Mouse (Mus musculus): ENCODE results near the gene Alpi.

The Alpi gene

DNA sequence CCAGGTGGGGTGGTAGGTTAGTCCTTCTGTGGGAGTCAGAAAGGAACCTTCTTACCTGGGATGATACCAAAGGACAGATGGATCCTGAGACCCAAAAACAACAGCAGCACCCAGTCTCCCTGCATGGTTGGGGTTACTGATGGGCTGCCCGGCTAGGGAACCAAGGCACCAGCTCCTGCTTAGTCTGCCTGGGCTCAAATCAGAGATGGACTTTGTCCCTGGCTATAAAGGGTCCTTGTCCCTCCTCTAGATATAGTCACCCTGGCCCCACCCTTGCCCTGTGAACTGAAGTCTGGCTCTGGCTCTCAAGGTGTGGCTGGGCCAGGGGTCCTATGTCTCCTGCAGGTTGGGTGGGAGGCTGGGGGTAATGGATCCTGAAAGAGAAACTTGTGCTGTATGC lies at the start of gene Alpi:
TSS of gene Alpi (minus strand) at position 196 of the 400 bp plus-strand sequence.
- DNase-seq = no peak

- no peak for DNase-seq
These were observed 48.0 kb upstream of the Alpi start for GRCm38 (mm10) chr1:87149422-87149821.

DNA sequence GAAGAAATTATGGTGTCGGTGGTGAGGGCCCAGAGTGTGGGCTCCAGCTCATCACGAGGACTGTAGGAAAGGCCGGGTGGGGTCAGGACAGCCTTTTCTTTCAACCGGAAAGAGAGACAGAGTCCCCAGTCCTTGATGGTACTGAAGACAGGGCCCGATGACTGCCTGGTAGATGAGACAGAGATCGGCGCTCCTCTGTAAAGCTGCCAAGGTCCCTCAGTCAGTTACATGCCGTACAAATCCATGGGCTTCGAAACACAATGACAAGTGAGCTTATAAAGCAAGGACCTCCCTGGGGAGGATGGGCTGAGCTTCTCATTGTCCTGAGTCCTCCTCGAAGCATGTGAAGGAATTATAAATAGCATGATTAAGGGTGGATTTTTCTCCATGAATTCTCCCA lies 41.7 kb upstream of the Alpi start:
- DNase-seq = no peak

DNA sequence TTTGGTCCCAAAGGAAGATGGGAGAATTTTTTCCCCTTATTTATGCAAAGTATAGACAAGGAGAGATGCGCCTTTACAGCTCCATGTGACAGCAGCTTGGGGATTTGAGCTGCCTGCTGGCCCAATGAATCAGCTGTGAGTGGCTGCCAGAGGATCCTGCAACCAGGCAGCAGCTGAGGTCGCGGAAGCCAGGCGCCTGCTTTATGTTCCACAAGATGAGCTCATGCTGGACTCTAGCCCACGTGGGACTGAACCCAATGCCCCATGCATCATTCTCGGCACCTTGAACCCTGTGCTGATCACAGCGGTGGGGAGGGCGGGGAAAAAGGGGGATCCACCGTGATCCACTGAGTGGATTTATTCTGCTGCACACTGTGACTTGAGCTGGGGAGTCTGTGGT lies 41.0 kb upstream of the Alpi start:
- DNase-seq = no peak

GRCm38 (mm10) chr1:87141550-87141949 lies 40.1 kb upstream of the Alpi start:
- DNase-seq = no peak

- DNase-seq = no peak
These were observed 30.4 kb upstream of the Alpi start for GRCm38 (mm10) chr1:87131803-87132202.

DNA sequence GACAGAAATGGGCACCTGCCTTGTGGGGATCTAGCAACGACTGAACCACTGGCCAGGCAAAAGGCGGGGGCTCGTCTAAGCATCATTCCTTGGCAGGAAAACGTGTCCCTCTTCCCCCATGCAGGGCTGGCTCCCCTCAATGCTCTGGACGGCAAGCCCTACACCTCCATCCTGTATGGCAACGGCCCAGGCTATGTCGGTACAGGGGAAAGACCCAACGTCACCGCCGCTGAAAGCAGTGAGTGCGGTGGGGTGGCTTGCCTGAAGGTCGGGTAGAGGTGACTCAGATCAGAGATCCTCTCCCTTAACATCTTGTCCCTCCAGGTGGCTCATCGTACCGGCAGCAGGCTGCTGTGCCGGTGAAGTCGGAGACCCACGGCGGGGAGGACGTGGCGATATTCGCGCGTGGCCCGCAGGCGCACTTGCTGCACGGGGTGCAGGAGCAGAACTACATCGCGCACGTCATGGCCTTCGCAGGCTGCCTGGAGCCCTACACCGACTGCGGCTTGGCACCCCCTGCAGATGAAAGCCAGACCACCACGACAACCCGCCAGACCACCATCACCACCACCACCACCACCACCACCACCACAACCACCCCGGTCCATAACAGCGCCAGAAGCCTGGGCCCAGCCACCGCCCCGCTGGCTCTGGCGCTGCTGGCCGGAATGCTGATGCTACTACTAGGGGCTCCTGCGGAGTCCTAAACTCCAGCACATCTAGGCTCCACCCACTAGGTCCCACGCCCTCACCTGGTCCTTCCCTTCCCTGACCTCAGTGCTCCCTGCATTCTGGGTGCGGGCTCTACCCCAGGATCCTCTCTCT lies 26.0 kb upstream of the Alpi start:
- no peak for DNase-seq

GRCm38 (mm10) chr1:87124673-87125072 lies 23.3 kb upstream of the Alpi start, which contains the start of gene Akp3:
Akp3 (plus strand) TSS chr1:87124973.
- no peak for DNase-seq

- no peak for DNase-seq
These were observed 13.4 kb upstream of the Alpi start for GRCm38 (mm10) chr1:87114784-87115183.

- no peak for DNase-seq
These were observed 10.4 kb upstream of the Alpi start for GRCm38 (mm10) chr1:87111719-87112354.

DNA sequence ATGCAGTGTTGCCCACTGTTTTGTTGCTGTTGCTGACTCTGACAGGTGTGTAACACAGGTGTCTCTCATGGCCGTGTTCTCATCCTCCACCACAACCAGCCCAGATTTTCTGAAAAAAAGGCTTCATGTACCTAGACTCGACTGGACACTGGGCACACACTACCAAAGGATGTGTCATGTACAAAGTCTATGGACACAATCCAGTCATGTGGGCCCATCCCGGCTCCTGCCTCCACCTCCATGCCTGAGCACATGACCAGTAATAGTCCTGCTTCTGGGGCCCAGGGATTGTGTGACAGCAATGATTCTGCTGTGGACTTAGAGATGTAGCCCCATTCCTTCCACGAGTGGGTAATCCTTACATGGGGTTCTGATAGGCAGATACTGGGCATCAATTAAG lies 7.2 kb upstream of the Alpi start:
- no peak for DNase-seq

- no peak for DNase-seq
These were observed 5.1 kb upstream of the Alpi start for GRCm38 (mm10) chr1:87106536-87106935.

DNA sequence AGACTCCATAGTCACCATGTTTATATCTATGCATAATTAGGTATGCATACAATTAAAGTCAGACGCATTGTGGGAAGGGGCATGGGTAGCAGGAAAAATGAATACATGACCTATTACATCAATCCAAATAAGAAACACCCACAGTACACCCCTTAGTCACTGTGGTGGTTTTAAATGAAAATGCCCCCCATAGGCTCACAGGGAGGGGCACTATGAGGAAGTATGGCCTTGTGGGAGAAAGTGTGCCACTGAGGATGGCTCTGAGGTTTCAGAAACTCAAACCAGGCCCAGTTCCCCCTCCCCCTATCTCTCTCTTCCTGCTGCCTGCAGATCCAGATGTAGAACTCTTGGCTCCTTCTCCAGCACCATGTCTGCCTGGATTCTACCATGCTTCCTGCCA lies 2.5 kb upstream of the Alpi start:
- no peak for DNase-seq

- no peak for DNase-seq
These were observed 708 bp upstream of the Alpi start for GRCm38 (mm10) chr1:87102114-87102513.

DNA sequence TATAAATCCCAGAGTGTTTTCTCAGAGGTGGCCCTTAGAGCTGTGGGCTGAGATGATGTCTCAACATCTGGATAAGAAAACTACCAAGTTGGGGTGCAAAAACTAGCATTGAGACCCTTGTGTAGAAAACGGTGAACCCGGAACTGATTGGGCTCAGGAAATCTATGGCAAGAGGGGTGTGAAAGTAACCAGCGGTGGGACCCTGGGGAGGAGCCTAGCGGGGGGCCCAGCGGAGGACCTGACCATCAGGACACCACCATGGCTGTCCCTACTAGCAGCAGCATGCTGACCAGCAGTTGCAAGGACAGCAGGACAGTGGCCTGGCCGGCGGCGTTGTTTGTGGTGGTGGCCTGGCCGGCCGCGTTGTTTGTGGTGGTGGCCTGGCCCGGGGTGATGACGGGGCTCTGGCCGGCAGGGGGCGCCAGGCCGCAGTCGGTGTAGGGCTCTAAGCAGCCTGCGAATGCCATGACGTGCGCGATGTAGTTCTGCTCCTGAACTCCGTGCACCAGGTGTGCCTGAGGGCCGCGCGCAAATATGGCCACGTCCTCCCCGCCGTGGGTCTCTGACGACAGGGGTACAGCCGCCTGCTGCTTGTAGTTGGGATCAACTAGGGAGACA lies 2.9 kb downstream of the Alpi start:
- peak; percentile 6 for DNase-seq

- DNase-seq = no peak
These were observed 5.8 kb downstream of the Alpi start for GRCm38 (mm10) chr1:87095642-87096041.

GRCm38 (mm10) chr1:87089828-87090227 lies 11.6 kb downstream of the Alpi start, which contains the start of gene Alppl2:
Alppl2 (minus strand) TSS chr1:87089928.
- no peak for DNase-seq

DNA sequence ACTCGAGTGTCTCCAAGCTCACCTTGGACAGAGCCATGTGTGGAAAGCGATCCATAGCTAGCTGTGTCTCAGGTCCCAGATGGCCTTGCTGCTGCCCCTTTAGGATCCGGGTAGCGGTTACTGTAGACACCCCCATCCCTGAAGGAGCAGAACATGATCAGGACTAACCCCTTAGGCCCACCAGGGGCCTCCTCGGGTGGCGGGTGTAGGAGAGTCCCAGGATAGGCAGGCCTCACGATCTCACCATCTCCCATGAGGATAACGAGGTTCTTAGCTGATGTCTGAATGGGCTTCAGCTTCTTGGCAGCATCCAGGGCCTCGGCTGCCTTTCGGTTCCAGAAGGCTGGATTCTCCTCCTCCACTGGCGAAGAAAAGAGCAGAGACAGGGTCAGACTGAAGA lies 12.2 kb downstream of the Alpi start:
- DNase-seq = no peak

DNA sequence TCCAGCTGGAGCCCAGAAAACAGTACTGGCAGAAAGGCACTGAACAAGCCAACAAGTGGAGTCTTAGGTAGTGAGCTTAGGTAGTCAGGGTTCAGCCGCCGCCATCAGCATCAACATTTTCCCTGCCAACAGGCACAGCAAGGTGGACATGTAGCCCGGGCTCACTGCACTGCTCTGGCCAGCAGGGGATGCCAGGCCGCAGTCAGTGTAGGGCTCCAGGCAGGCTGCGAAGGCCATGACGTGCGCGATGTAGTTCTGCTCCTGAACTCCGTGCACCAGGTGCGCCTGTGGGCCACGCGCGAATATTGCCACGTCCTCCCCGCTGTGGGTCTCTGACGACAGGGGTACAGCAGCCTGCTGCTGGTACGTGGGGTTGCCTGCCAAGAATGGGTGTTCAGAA lies 14.4 kb downstream of the Alpi start:
- no peak for DNase-seq

- no peak for DNase-seq
These were observed 15.2 kb downstream of the Alpi start for GRCm38 (mm10) chr1:87086196-87086595.

DNA sequence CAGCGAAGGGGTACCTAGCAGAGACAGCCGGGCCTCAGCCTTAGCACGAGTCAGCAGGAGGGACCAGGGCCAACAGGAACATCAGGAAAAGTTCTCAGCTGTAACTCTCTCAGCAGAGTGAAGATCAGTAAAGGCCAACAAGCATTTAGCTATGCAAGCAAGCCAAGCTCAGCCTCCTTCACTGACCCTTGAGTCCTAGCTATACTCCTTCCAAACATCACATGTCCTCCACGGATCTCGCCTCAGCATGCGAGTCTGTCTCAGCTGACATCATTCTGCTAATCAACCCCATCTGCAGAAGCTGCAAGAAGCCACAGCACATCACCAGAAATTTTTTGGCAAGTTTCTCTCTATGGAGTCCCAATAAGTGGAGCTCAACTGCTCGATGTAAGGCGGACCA lies 27.6 kb downstream of the Alpi start:
- no peak for DNase-seq

GRCm38 (mm10) chr1:87070720-87071119 lies 30.7 kb downstream of the Alpi start:
- no peak for DNase-seq

DNA sequence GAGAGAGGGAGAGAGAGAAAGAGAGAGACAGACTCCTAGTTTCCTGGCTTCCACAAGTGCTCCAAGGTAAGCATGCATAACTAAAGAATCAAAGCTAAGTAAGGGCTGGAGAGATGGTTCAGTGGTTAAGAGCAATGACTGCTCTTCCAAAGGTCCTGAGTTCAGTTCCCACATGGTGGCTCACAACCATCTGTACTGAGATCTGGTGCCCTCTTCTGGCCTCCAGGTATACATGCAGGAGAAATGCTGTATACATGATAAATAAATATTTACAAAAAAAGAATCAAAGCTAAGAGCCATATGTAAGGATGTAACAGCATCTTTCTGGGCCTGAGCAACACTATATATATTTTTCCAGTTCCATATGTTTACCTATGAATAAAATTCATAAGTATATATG lies 40.5 kb downstream of the Alpi start:
- no peak for DNase-seq

DNA sequence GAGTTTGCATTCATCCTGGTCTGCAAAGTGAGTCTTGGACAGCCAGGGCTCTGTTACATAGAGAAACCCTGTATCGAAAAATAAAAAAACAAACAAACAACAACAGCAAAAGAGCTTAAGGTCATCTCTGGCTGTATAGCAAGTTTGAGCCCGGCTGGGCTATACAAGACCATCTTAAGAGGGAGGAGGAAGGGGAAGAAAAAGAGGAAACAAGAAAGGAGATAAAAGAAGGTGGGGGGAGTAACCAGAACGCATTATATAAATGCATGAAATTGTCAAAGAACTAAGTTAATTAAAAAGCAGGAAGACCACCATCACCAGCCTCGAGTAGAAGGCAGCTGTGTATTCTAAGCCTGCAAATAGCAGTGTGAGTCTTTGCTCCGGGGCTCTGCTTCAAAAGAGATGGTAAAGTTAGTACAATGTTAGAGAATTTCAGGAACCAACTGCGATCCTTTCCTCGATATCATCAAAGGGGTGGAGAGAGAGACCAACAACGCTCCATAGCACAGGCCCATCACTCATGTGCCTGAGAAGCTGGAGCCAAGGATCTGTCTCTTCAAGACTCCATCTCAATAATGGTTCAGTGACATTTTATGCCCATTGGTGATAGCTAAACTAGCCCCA lies 42.3 kb downstream of the Alpi start:
- DNase-seq = no peak
